Mouse (Mus musculus) lung, postnatal 0 days (tissue): ENCODE data around the gene Gm42715.

ENCODE experiments used
- CTCF ChIP-seq: IDR thresholded peaks from 2 replicates; pipeline ENCODE4 v1.5.1; 2016; ENCODE audit warnings: antibody characterized with exemption, mild to moderate bottlenecking
- EP300 ChIP-seq: IDR thresholded peaks from 2 replicates; pipeline ENCODE4 v1.6.1; 2016; ENCODE audit warnings: antibody characterized with exemption, mild to moderate bottlenecking, control low read depth

GRCm38 (mm10) chr7:127519284-127519683 lies at the start of gene Gm42715:
- no peak for TF ChIP-seq CTCF
- TF ChIP-seq EP300, result no peak
